Mouse (Mus musculus): ENCODE data around the gene Timm13. TPM values are rescaled to one million over a fixed set of nuclear protein-coding genes. Genes with fewer than 3 reads are reported as not detected.

Gene Timm13
- polyA plus RNA-seq, 1 experiment from 2014 or later: 393 TPM

GRCm38 (mm10) chr10:80856908-80857307, 43.9 kb downstream of the Timm13 start:
- WGBS: 64% methylated on average over 5 of the region's 5 CpGs
- Histone ChIP-seq H3K4me2 (ENCODE audit: low read length) (no peak overlapping the region; the same call in 1 of the 2 replicates), H3K27ac (ENCODE audit: low read depth) (no peak overlapping the region), H3K36me3 (ENCODE audit: control insufficient read depth, insufficient read depth, low read length) (peaks cover 20% of the 10 kb centered on the region), H3K4me3 (ENCODE audit: low read depth, low read length) (no peak overlapping the region), H3K27me3 (replicated peaks; ENCODE audit: control insufficient read depth, insufficient read depth, low read length) (no peaks in the 10 kb centered on the region), H3K4me1 (replicated peaks; ENCODE audit: control insufficient read depth, insufficient read depth, low read length) (peaks cover 17% of the 10 kb centered on the region), H3K9ac (ENCODE audit: low read length) (no peak overlapping the region), H3K9me3 (ENCODE audit: control insufficient read depth, low read length) (no peaks in the 10 kb centered on the region)
- DNase-seq (ENCODE audit: low spot score) (no peak), ATAC-seq (replicated peaks; ENCODE audit: low FRiP score, low TSS enrichment, low read depth) (no peak)

DNA sequence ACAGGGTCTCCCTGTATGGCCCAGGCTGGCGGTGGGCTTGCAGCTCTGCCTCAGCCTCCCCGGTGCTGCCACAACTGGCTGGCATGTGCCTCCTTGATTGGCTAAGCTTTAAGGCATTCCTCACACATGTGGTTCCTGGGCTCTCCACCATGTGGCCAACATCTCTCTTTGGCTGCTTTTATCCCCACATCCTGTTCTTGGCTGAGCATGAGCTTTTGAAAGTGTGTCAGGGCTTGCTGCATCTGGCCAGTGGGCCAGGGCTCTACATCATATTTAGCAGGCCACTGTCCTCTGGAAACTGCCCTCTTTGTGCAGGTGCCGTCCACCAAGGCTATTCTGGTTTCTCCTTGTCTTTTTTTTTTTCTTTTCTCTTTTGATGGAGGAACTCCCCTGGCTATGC, 44.5 kb downstream of the Timm13 start:
- H3K27me3 ChIP-seq (replicated peaks; ENCODE audit: control insufficient read depth, insufficient read depth, low read length): no peaks in the 10 kb centered on the region
- peak overlapping the region; percentile 80; the same call in 1 of the 2 replicates for H3K9ac ChIP-seq (ENCODE audit: low read length)
- H3K36me3 ChIP-seq (ENCODE audit: control insufficient read depth, insufficient read depth, low read length): peaks cover 20% of the 10 kb centered on the region
- peak overlapping the region; percentile 99 for H3K4me3 ChIP-seq (ENCODE audit: low read depth, low read length)
- H3K9me3 ChIP-seq (ENCODE audit: control insufficient read depth, low read length): no peaks in the 10 kb centered on the region
- DNase-seq (ENCODE audit: low spot score): no peak
- H3K4me2 ChIP-seq (ENCODE audit: low read length): peak overlapping the region; percentile 99
- H3K4me1 ChIP-seq (replicated peaks; ENCODE audit: control insufficient read depth, insufficient read depth, low read length): peaks cover 17% of the 10 kb centered on the region
- WGBS: 55% methylated on average over 3 of the region's 3 CpGs
- ATAC-seq (replicated peaks; ENCODE audit: low FRiP score, low TSS enrichment, low read depth): no peak
- H3K27ac ChIP-seq (ENCODE audit: low read depth): no peak overlapping the region

DNA sequence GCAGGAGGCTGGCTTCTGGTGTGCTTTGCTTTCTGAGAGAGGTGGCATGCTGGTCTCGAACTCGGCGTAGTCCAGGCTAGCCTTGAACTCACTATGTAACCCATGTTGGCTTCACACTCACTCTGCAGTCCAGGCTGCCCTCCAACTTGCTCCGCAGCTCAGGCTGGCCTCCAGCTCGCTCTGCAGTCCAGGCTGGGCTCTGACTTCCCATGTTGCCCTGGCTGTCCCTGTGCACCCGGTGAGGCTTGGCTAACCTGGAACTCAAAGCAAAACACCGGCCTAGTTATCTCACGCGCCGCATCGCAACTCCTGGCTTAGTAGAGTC, 45.1 kb downstream of the Timm13 start:
- no peaks in the 10 kb centered on the region for H3K27me3 ChIP-seq (replicated peaks; ENCODE audit: control insufficient read depth, insufficient read depth, low read length)
- 25% methylated on average over 11 of the region's 11 CpGs for WGBS
- peak overlapping the region; percentile 99 for H3K4me2 ChIP-seq (ENCODE audit: low read length)
- peaks cover 23% of the 10 kb centered on the region for H3K36me3 ChIP-seq (ENCODE audit: control insufficient read depth, insufficient read depth, low read length)
- DNase-seq (ENCODE audit: low spot score): peak; percentile 63
- no peak overlapping the region for H3K27ac ChIP-seq (ENCODE audit: low read depth)
- H3K4me1 ChIP-seq (replicated peaks; ENCODE audit: control insufficient read depth, insufficient read depth, low read length): peaks cover 17% of the 10 kb centered on the region
- H3K9ac ChIP-seq (ENCODE audit: low read length): peak overlapping the region; percentile 80
- no peak for ATAC-seq (replicated peaks; ENCODE audit: low FRiP score, low TSS enrichment, low read depth)
- no peaks in the 10 kb centered on the region for H3K9me3 ChIP-seq (ENCODE audit: control insufficient read depth, low read length)
- H3K4me3 ChIP-seq (ENCODE audit: low read depth, low read length): peak overlapping the region; percentile 99

GRCm38 (mm10) chr10:80854913-80855748, 45.6 kb downstream of the Timm13 start, which contains the start of the genes Lsm7 and Sppl2b:
Gene Lsm7 (minus strand): TSS chr10:80855209.
Gene Sppl2b (plus strand): TSS chr10:80855275.
- Histone ChIP-seq H3K4me1 (replicated peaks; ENCODE audit: control insufficient read depth, insufficient read depth, low read length) (peaks cover 17% of the 10 kb centered on the region), H3K27me3 (replicated peaks; ENCODE audit: control insufficient read depth, insufficient read depth, low read length) (no peaks in the 10 kb centered on the region), H3K4me2 (ENCODE audit: low read length) (peak within 1 kb of the TSS; percentile 99), H3K36me3 (ENCODE audit: control insufficient read depth, insufficient read depth, low read length) (peaks cover 23% of the 10 kb centered on the region), H3K4me3 (ENCODE audit: low read depth, low read length) (peak within 1 kb of the TSS; percentile 99), H3K27ac (ENCODE audit: low read depth) (peak within 1 kb of the TSS; percentile 16; the same call in 1 of the 2 replicates), H3K9me3 (ENCODE audit: control insufficient read depth, low read length) (no peaks in the 10 kb centered on the region), H3K9ac (ENCODE audit: low read length) (peak within 1 kb of the TSS; percentile 80)
- DNase-seq (ENCODE audit: low spot score) (peak; percentile 97), ATAC-seq (replicated peaks; ENCODE audit: low FRiP score, low TSS enrichment, low read depth) (peak; percentile 76)
- WGBS: under 1% methylated on average over 81 of the region's 81 CpGs

Other genes starting within 250 kb of the Timm13 start
- gene Btbd2, start 243.9 kb downstream of the Timm13 start, polyA plus RNA-seq (2014; fragmentation: Nextera tagmentation; extraction: Ambion mirVana): 55.8 and 73.1 TPM in 2 replicates
- 68.2 and 71.1 TPM in 2 replicates for gene Mknk2, start 222.9 kb downstream of the Timm13 start, polyA plus RNA-seq (2014; fragmentation: Nextera tagmentation; extraction: Ambion mirVana)
- 38.6 and 47.1 TPM in 2 replicates for gene Mob3a, start 199.0 kb downstream of the Timm13 start, polyA plus RNA-seq (2014; fragmentation: Nextera tagmentation; extraction: Ambion mirVana)
- 15.5 and 15.9 TPM in 2 replicates for gene Izumo4, start 198.8 kb downstream of the Timm13 start, polyA plus RNA-seq (2014; fragmentation: Nextera tagmentation; extraction: Ambion mirVana)
- 74.1 and 77.4 TPM in 2 replicates for gene Ap3d1, start 158.7 kb downstream of the Timm13 start, polyA plus RNA-seq (2014; fragmentation: Nextera tagmentation; extraction: Ambion mirVana)
- 21.1 and 22.7 TPM in 2 replicates for gene Dot1l, start 145.8 kb downstream of the Timm13 start, polyA plus RNA-seq (2014; fragmentation: Nextera tagmentation; extraction: Ambion mirVana)
- gene Sf3a2, start 102.8 kb downstream of the Timm13 start, polyA plus RNA-seq (2014; fragmentation: Nextera tagmentation; extraction: Ambion mirVana): 85.4 and 89.3 TPM in 2 replicates
- gene Plekhj1, start 102.3 kb downstream of the Timm13 start, polyA plus RNA-seq (2014; fragmentation: Nextera tagmentation; extraction: Ambion mirVana): 125 TPM in 2 replicates
- 0.11 TPM in 1 of 2 replicates, not detected in the other for gene Amh, start 95.7 kb downstream of the Timm13 start, polyA plus RNA-seq (2014; fragmentation: Nextera tagmentation; extraction: Ambion mirVana)
- 0.83 and 0.95 TPM in 2 replicates for gene Jsrp1, start 87.5 kb downstream of the Timm13 start, polyA plus RNA-seq (2014; fragmentation: Nextera tagmentation; extraction: Ambion mirVana)
- 1,692 and 1,787 TPM in 2 replicates for gene Oaz1, start 74.3 kb downstream of the Timm13 start, polyA plus RNA-seq (2014; fragmentation: Nextera tagmentation; extraction: Ambion mirVana)
- 0.07 and 0.20 TPM in 2 replicates for gene Lingo3, start 56.9 kb downstream of the Timm13 start, polyA plus RNA-seq (2014; fragmentation: Nextera tagmentation; extraction: Ambion mirVana)
- gene Lsm7, start 45.8 kb downstream of the Timm13 start, polyA plus RNA-seq (2014; fragmentation: Nextera tagmentation; extraction: Ambion mirVana): 406 and 412 TPM in 2 replicates
- 27.0 and 30.6 TPM in 2 replicates for gene Sppl2b, start 45.7 kb downstream of the Timm13 start, polyA plus RNA-seq (2014; fragmentation: Nextera tagmentation; extraction: Ambion mirVana)
- gene Tmprss9, start 29.1 kb downstream of the Timm13 start, polyA plus RNA-seq (2014; fragmentation: Nextera tagmentation; extraction: Ambion mirVana): 0.04 TPM in 1 of 2 replicates, not detected in the other
- gene Lmnb2, start 17.3 kb upstream of the Timm13 start, polyA plus RNA-seq (2014; fragmentation: Nextera tagmentation; extraction: Ambion mirVana): 15.5 and 18.3 TPM in 2 replicates
- gene Gadd45b, start 29.1 kb upstream of the Timm13 start, polyA plus RNA-seq (2014; fragmentation: Nextera tagmentation; extraction: Ambion mirVana): 18.2 and 21.2 TPM in 2 replicates
- gene Gng7, start 114.0 kb upstream of the Timm13 start, polyA plus RNA-seq (2014; fragmentation: Nextera tagmentation; extraction: Ambion mirVana): 4.7 and 4.8 TPM in 2 replicates
- gene Diras1, start 124.7 kb upstream of the Timm13 start, polyA plus RNA-seq (2014; fragmentation: Nextera tagmentation; extraction: Ambion mirVana): 0.65 and 1.0 TPM in 2 replicates
- gene Slc39a3, start 136.5 kb upstream of the Timm13 start, polyA plus RNA-seq (2014; fragmentation: Nextera tagmentation; extraction: Ambion mirVana): 13.1 and 13.7 TPM in 2 replicates
- gene Sgta, start 159.2 kb upstream of the Timm13 start, polyA plus RNA-seq (2014; fragmentation: Nextera tagmentation; extraction: Ambion mirVana): 171 and 181 TPM in 2 replicates
- 53.2 and 54.1 TPM in 2 replicates for gene Thop1, start 169.1 kb upstream of the Timm13 start, polyA plus RNA-seq (2014; fragmentation: Nextera tagmentation; extraction: Ambion mirVana)
- gene Creb3l3, start 197.9 kb upstream of the Timm13 start, polyA plus RNA-seq (2014; fragmentation: Nextera tagmentation; extraction: Ambion mirVana): 0.65 and 1.0 TPM in 2 replicates
- gene Map2k2, start 204.9 kb upstream of the Timm13 start, polyA plus RNA-seq (2014; fragmentation: Nextera tagmentation; extraction: Ambion mirVana): 174 and 185 TPM in 2 replicates
- 23.2 and 28.7 TPM in 2 replicates for gene Zbtb7a, start 234.3 kb upstream of the Timm13 start, polyA plus RNA-seq (2014; fragmentation: Nextera tagmentation; extraction: Ambion mirVana)

Measured in intestine, embryonic 14.5 days (tissue).